Mouse (Mus musculus) CD4-positive naive resting alpha-beta T cell, adult 57 days (primary cell): Measurements from ENCODE around the gene Prss48. TPM values are rescaled to one million over a fixed set of nuclear protein-coding genes. Genes with fewer than 3 reads are reported as not detected.

Experiments
- total RNA-seq: library from RNA; stranded (reverse); gene quantifications from one replicate; pipeline ENCODE4 v1.2.4, GENCODE M21; 2023

Prss48 gene
- total RNA-seq: not detected

GRCm38 (mm10) chr3:86002423-86002822 lies at the start of gene Prss48:
TSS of gene Prss48 (minus strand) at chr3:86002491.

GRCm38 (mm10) chr3:85970742-85971598 lies 31.3 kb downstream of the Prss48 start, which contains the start of gene Sh3d19:
TSS of gene Sh3d19 (plus strand) at chr3:85971109.

Other genes with a start within 250 kb of the Prss48 start
- 0.30 TPM for gene Fam160a1, start 185.2 kb downstream of the Prss48 start, total RNA-seq
- gene Glt28d2, start 115.0 kb downstream of the Prss48 start, total RNA-seq: not detected
- not detected for gene Gm37240, start 115.0 kb downstream of the Prss48 start, total RNA-seq
- 0.65 TPM for gene Sh3d19, start 31.4 kb downstream of the Prss48 start, total RNA-seq
- 2,396 TPM for gene Rps3a1, start 140.2 kb upstream of the Prss48 start, total RNA-seq
- gene Lrba, start 222.2 kb upstream of the Prss48 start, total RNA-seq: 72.9 TPM